Mouse (Mus musculus) heart, postnatal 25 days (tissue): ENCODE data around the gene Cdkn1a. TPM values are rescaled to one million over a fixed set of nuclear protein-coding genes. Genes with fewer than 3 reads are reported as not detected.
"Not testable (repeated sequence)": the region's sequence is repeated elsewhere in the genome, so short reads cannot be mapped to it uniquely, and the experiment has no call there.

Experiments used
- DNase-seq: peaks from one replicate; pipeline ENCODE4 v3.0.0; 2022; ENCODE audit warnings: low spot score
- intact Hi-C: fragments of 180-260 bp; cut with DNase I; formaldehyde crosslinking; loops from one replicate; pipeline ENCODE4 v1.15.1; 2025
- total RNA-seq, 2 experiments: library from RNA; stranded (reverse); gene quantifications; 2 replicates each; pipeline ENCODE4 v1.2.3; 2021

The Cdkn1a gene
- 100 to 1,000 TPM in 1 of 2 experiments, 10 to 100 TPM in 1; 30.1 to 102 TPM for total RNA-seq

GRCm38 (mm10) chr17:29090776-29091175, at the start of gene Cdkn1a:
Gene Cdkn1a, plus strand, starts transcription at chr17:29090976.
- no peak for DNase-seq
- intact Hi-C loops = no loop called here

- DNase-seq, intact Hi-C loops: not testable (repeated sequence)
Measured at GRCm38 (mm10) chr17:29041632-29042031, 49.1 kb upstream of the Cdkn1a start.

GRCm38 (mm10) chr17:29042569-29042968, 48.2 kb upstream of the Cdkn1a start:
- DNase-seq = no peak
- intact Hi-C loops = no loop called here

- no peak for DNase-seq
- intact Hi-C loops = no loop called here
Measured at GRCm38 (mm10) chr17:29043583-29043982, 47.2 kb upstream of the Cdkn1a start.

GRCm38 (mm10) chr17:29044146-29044924, 46.4 kb upstream of the Cdkn1a start:
- no peak for DNase-seq
- intact Hi-C loops = no loop called here

GRCm38 (mm10) chr17:29044925-29045319, 45.9 kb upstream of the Cdkn1a start:
- no peak for DNase-seq
- intact Hi-C loops = no loop called here

GRCm38 (mm10) chr17:29045741-29046530, 44.8 kb upstream of the Cdkn1a start:
- intact Hi-C loops = no loop called here
- DNase-seq = no peak

GRCm38 (mm10) chr17:29046863-29047262, 43.9 kb upstream of the Cdkn1a start:
- intact Hi-C loops = no loop called here
- no peak for DNase-seq

GRCm38 (mm10) chr17:29047697-29048514, 42.9 kb upstream of the Cdkn1a start:
- intact Hi-C loops = loop anchor here (2.0 kb wide), 2 partner anchors 123 to 199 kb away; no protein-coding TSS in a partner anchor
- DNase-seq = no peak

GRCm38 (mm10) chr17:29048748-29049507, 41.8 kb upstream of the Cdkn1a start:
- intact Hi-C loops = loop anchor here (1.0 to 2.0 kb wide), 3 partner anchors 46 to 198 kb away; no protein-coding TSS in a partner anchor
- DNase-seq = peak; percentile 66

GRCm38 (mm10) chr17:29049508-29049889, 41.3 kb upstream of the Cdkn1a start:
- intact Hi-C loops = loop anchor here (1.0 to 2.0 kb wide), 3 partner anchors 46 to 197 kb away; no protein-coding TSS in a partner anchor
- DNase-seq = no peak

GRCm38 (mm10) chr17:29049923-29050322, 40.9 kb upstream of the Cdkn1a start:
- no peak for DNase-seq
- intact Hi-C loops = loop anchor here (1.0 to 2.0 kb wide), 3 partner anchors 45 to 197 kb away; no protein-coding TSS in a partner anchor

- no peak for DNase-seq
- intact Hi-C loops = no loop called here
Measured at GRCm38 (mm10) chr17:29050791-29051190, 40.0 kb upstream of the Cdkn1a start.

- intact Hi-C loops = no loop called here
- DNase-seq = no peak
Measured at GRCm38 (mm10) chr17:29053067-29053466, 37.7 kb upstream of the Cdkn1a start.

GRCm38 (mm10) chr17:29053841-29054240, 36.9 kb upstream of the Cdkn1a start:
- DNase-seq = peak; percentile 69
- intact Hi-C loops = no loop called here

- no peak for DNase-seq
- intact Hi-C loops = no loop called here
Measured at GRCm38 (mm10) chr17:29054429-29054828, 36.3 kb upstream of the Cdkn1a start.

GRCm38 (mm10) chr17:29055586-29055985, 35.2 kb upstream of the Cdkn1a start:
- intact Hi-C loops = no loop called here
- no peak for DNase-seq

GRCm38 (mm10) chr17:29056207-29056606, 34.6 kb upstream of the Cdkn1a start:
- intact Hi-C loops = no loop called here
- DNase-seq = no peak

GRCm38 (mm10) chr17:29056699-29057151, 34.1 kb upstream of the Cdkn1a start:
- DNase-seq = no peak
- intact Hi-C loops = no loop called here
